Mouse (Mus musculus) ES-E14 (cell line): ENCODE data around the gene Gpc6. TPM values are rescaled to one million over a fixed set of nuclear protein-coding genes. Genes with fewer than 3 reads are reported as not detected.

ENCODE experiments used
- DNase-seq: peaks from one replicate; pipeline ENCODE4 v3.0.0-alpha.2; 2013; ENCODE audit warnings: low read depth, low spot score
- H3K27ac ChIP-seq: 2 replicates; pipeline ENCODE4 v1.5.1; 2012; ENCODE audit warnings: low read depth, mild to moderate bottlenecking, low read length, moderate library complexity, mixed read lengths; ENCODE audit not compliant: poor library complexity, insufficient read depth, severe bottlenecking
- H3K36me3 ChIP-seq: 2 replicates; pipeline ENCODE4 v1.6.1; 2012; ENCODE audit warnings: mild to moderate bottlenecking, low read length, moderate library complexity, mixed read lengths; ENCODE audit not compliant: control insufficient read depth, poor library complexity, insufficient read depth, severe bottlenecking
- H3K4me1 ChIP-seq, 2 experiments: fragments of 150-350 bp in 1 of 2; sonication (generic) in 1 of 2; 2 replicates each; pipeline ENCODE4 v1.6.1; 2012; ENCODE audit warnings: low read length in 2 of 2, mild to moderate bottlenecking in 1 of 2, mixed read lengths in 1 of 2; ENCODE audit not compliant: control insufficient read depth in 2 of 2, insufficient read depth in 2 of 2, poor library complexity in 1 of 2
- H3K4me3 ChIP-seq, 2 experiments: fragments of 150-350 bp in 1 of 2; sonication (generic) in 1 of 2; 2 replicates each; pipeline ENCODE4 v1.5.1; 2012; ENCODE audit warnings: low read length in 2 of 2, low read depth in 1 of 2, mild to moderate bottlenecking in 1 of 2, mixed read lengths in 1 of 2; ENCODE audit not compliant: insufficient read depth in 1 of 2, poor library complexity in 1 of 2, severe bottlenecking in 1 of 2
- H3K9ac ChIP-seq: 2 replicates; pipeline ENCODE4 v1.6.1; 2012; ENCODE audit warnings: low read depth, mild to moderate bottlenecking, low read length, mixed read lengths; ENCODE audit not compliant: poor library complexity, insufficient read depth, severe bottlenecking
- H3K9me3 ChIP-seq: fragments of 150-350 bp; sonication (generic); 2 replicates; pipeline ENCODE4 v1.6.1; 2012; ENCODE audit warnings: low read depth, mild to moderate bottlenecking, low read length; ENCODE audit not compliant: control insufficient read depth, insufficient read depth
- CHD2 ChIP-seq: IDR thresholded peaks from 2 replicates; pipeline ENCODE4 v1.6.1; 2014; ENCODE audit warnings: mild to moderate bottlenecking, low read depth, low read length, inconsistent platforms
- HCFC1 ChIP-seq: IDR thresholded peaks from 2 replicates; pipeline ENCODE4 v1.6.1; 2012; ENCODE audit warnings: low read length, inconsistent platforms, borderline replicate concordance; ENCODE audit not compliant: insufficient read depth
- MAFK ChIP-seq: IDR thresholded peaks from 2 replicates; pipeline ENCODE4 v1.6.1; 2014; ENCODE audit warnings: mild to moderate bottlenecking, low read depth, low read length, inconsistent platforms; ENCODE audit not compliant: insufficient read depth
- ZC3H11A ChIP-seq: IDR thresholded peaks from 2 replicates; pipeline ENCODE4 v1.6.1; 2012; ENCODE audit warnings: low read depth, mild to moderate bottlenecking, inconsistent platforms, low read length, borderline replicate concordance
- ZNF384 ChIP-seq: IDR thresholded peaks from 2 replicates; pipeline ENCODE4 v1.6.1; 2012; ENCODE audit warnings: low read depth, low read length, inconsistent platforms
- in situ Hi-C, 2 experiments: fragments of 600-800 bp; cut with MboI; formaldehyde crosslinking; loops; one replicate each; pipeline ENCODE4 v1.15.1; 2025; ENCODE audit warnings: low sequenced_read_pairs in 2 of 2, inconsistent platforms in 1 of 2; ENCODE audit not compliant: unreplicated experiment in 2 of 2
- total RNA-seq: library from RNA; depleted of rRNA; stranded (reverse); fragments of 300-350 nt; gene quantifications from 2 replicates; pipeline ENCODE4 v1.2.3, GENCODE M21; 2012

Gpc6 gene
- total RNA-seq, 1 experiment, result 3.2 TPM

GRCm38 (mm10) chr14:117239694-117240427 is 314.7 kb downstream of the Gpc6 start:
- H3K9ac ChIP-seq, result no peak overlapping the region
- no peaks in the 10 kb centered on the region for H3K4me1 ChIP-seq
- no peak overlapping the region for H3K4me3 ChIP-seq
- no peak for TF ChIP-seq MAFK
- TF ChIP-seq CHD2, result no peak
- no peak for TF ChIP-seq HCFC1
- TF ChIP-seq ZC3H11A, result no peak
- TF ChIP-seq ZNF384, result no peak
- in situ Hi-C loops, result no loop called here
- no peak for DNase-seq
- H3K36me3 ChIP-seq, result no peaks in the 10 kb centered on the region
- H3K27ac ChIP-seq, result no peak overlapping the region
- no peaks in the 10 kb centered on the region for H3K9me3 ChIP-seq

- H3K27ac ChIP-seq, result no peak overlapping the region
- H3K9ac ChIP-seq, result no peak overlapping the region
- H3K4me1 ChIP-seq, result no peaks in the 10 kb centered on the region
- no peaks in the 10 kb centered on the region for H3K9me3 ChIP-seq
- in situ Hi-C loops, result no loop called here
- no peak overlapping the region for H3K4me3 ChIP-seq
- TF ChIP-seq CHD2, result no peak
- TF ChIP-seq MAFK, result no peak
- no peak for TF ChIP-seq ZNF384
- TF ChIP-seq HCFC1, result no peak
- no peak for TF ChIP-seq ZC3H11A
- no peak for DNase-seq
- no peaks in the 10 kb centered on the region for H3K36me3 ChIP-seq
Observed at GRCm38 (mm10) chr14:117245631-117246030, 320.5 kb downstream of the Gpc6 start.

- Histone ChIP-seq H3K4me3 (no peak overlapping the region), H3K9ac (no peak overlapping the region), H3K27ac (no peak overlapping the region), H3K4me1 (no peaks in the 10 kb centered on the region), H3K36me3 (no peaks in the 10 kb centered on the region), H3K9me3 (no peaks in the 10 kb centered on the region)
- in situ Hi-C loops, result no loop called here
- DNase-seq, result no peak
- no peak for TF ChIP-seq ZC3H11A
- TF ChIP-seq MAFK, result no peak
- TF ChIP-seq CHD2, result no peak
- TF ChIP-seq HCFC1, result no peak
- no peak for TF ChIP-seq ZNF384
Observed at GRCm38 (mm10) chr14:117256192-117256591, 331.1 kb downstream of the Gpc6 start.

- Histone ChIP-seq H3K4me1 (no peaks in the 10 kb centered on the region), H3K4me3 (no peak overlapping the region), H3K27ac (no peak overlapping the region), H3K36me3 (no peaks in the 10 kb centered on the region), H3K9me3 (no peaks in the 10 kb centered on the region), H3K9ac (no peak overlapping the region)
- in situ Hi-C loops, result no loop called here
- DNase-seq, result no peak
- TF ChIP-seq CHD2 (no peak), MAFK (no peak), HCFC1 (no peak), ZNF384 (no peak), ZC3H11A (no peak)
Observed at GRCm38 (mm10) chr14:117265653-117266052, 340.5 kb downstream of the Gpc6 start.
